Mouse (Mus musculus) liver, embryonic 11.5 days (tissue): ENCODE measurements around the gene Stac3. TPM values are rescaled to one million over a fixed set of nuclear protein-coding genes. Genes with fewer than 3 reads are reported as not detected.
A peak's percentile ranks its signal among the peaks of the same experiment; 100 is the strongest.

Source experiments
- ATAC-seq: fragments of 200-750 bp; cut with Nextera tagmentation; replicated peaks from 2 replicates; pipeline ENCODE4 v1.8.0; 2017; ENCODE audit warnings: moderate number of reproducible peaks, mild to moderate bottlenecking, moderate TSS enrichment, moderate library complexity; ENCODE audit not compliant: low FRiP score
- DNase-seq: peaks from one replicate; pipeline ENCODE4 v3.0.0-alpha.2; 2017; ENCODE audit warnings: low spot score
- H3K27ac ChIP-seq: fragments of 300-500 bp; sonication (generic); 2 replicates; pipeline ENCODE4 v1.5.1; 2014; ENCODE audit warnings: mild to moderate bottlenecking, low read depth, low read length, control low read depth
- H3K27me3 ChIP-seq: fragments of 300-500 bp; sonication (generic); replicated peaks from 2 replicates; pipeline ENCODE4 v1.6.1; 2014; ENCODE audit warnings: low read length, mixed read lengths; ENCODE audit not compliant: control insufficient read depth, insufficient read depth
- H3K36me3 ChIP-seq: fragments of 300-500 bp; sonication (generic); 2 replicates; pipeline ENCODE4 v1.6.1; 2014; ENCODE audit warnings: mild to moderate bottlenecking, low read length, moderate library complexity, mixed read lengths; ENCODE audit not compliant: control insufficient read depth, insufficient read depth
- H3K4me1 ChIP-seq: fragments of 300-500 bp; sonication (generic); replicated peaks from 2 replicates; pipeline ENCODE4 v1.6.1; 2014; ENCODE audit warnings: low read length, mixed read lengths; ENCODE audit not compliant: control insufficient read depth, insufficient read depth
- H3K4me2 ChIP-seq: fragments of 300-500 bp; sonication (generic); 2 replicates; pipeline ENCODE4 v1.6.1; 2014; ENCODE audit warnings: mild to moderate bottlenecking, control low read depth, moderate library complexity
- H3K4me3 ChIP-seq: fragments of 300-500 bp; sonication (generic); 2 replicates; pipeline ENCODE4 v1.5.1; 2014; ENCODE audit warnings: low read depth, low read length, control low read depth
- H3K9ac ChIP-seq: fragments of 300-500 bp; sonication (generic); 2 replicates; pipeline ENCODE4 v1.6.1; 2014; ENCODE audit warnings: low read depth, low read length, control low read depth
- H3K9me3 ChIP-seq: fragments of 300-500 bp; sonication (generic); 2 replicates; pipeline ENCODE4 v1.6.1; 2016; ENCODE audit warnings: low read length, inconsistent platforms, mixed read lengths; ENCODE audit not compliant: control insufficient read depth
- WGBS: fragments of 180-500 bp; shearing (Covaris S2); extraction: QIAGEN DNeasy Blood & Tissue Kit; methylation state at CpG from one replicate; pipeline ENCODE4 v1.1.7; 2014; 5-methylcytosine and 5-hydroxymethylcytosine counted together
- polyA plus RNA-seq: library from polyadenylated mRNA; unstranded; fragments of >200 nt; fragmentation: Nextera tagmentation; extraction: Ambion mirVana; gene quantifications from 2 replicates; pipeline ENCODE4 v1.2.1, GENCODE M21; 2014

Stac3 gene
- polyA plus RNA-seq, 1 experiment from 2014 or later, result 0.32 TPM

DNA sequence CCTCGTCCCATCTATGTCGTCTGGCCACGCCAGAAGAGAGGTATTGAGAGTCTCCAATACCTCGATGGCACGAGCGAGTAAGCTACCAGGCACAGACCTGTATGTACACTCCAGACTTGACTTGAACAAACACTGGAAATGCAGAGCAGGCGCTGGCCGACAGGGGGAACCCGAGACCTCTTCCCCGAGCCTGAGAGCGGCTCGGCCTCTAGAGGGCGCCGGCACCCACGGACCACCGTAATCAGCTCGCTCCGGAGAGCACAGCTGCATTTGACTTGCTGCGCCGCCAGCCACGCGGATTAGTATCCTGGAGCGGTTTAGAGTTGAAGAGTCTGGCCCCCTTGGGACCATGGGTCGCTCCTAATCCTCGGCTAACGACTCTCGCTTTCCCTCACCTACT, 11.3 kb downstream of the Stac3 start:
- peak; percentile 58 for ATAC-seq

DNA sequence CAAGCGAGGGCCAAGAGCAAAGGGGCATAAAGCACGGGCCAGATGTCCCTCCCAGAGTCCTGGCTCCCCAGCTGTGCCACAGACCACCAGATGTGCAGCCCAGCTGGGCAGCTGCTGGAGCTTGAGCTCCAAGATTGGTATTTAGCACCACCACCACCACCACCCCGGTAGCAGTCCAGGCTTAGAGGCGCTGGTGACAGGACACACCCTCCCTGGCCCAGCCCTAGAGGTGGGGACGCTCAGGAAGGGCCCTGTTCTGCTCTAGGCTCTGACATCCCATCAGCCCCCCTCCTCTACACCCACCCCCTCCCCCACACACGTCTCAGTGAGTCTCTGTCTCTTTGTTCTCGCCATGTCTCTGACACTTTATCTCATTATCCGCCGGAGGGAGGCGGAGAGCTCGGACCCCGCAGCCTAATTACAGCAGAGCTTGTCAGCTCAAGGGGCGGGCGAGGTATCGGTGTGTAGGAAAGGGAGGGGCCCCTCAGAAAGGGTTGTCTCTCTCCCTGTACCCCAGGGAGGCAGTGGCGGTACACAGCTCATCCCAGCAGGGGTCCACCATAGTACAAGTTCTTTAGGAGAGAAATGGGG, 12.1 kb downstream of the Stac3 start:
- DNase-seq (peak; percentile 75), ATAC-seq (peak; percentile 67)
- Histone ChIP-seq H3K4me3 (peak overlapping the region; percentile 45), H3K27me3 (peaks cover 62% of the 10 kb centered on the region), H3K9me3 (no peaks in the 10 kb centered on the region), H3K27ac (no peak overlapping the region), H3K4me1 (peaks cover 73% of the 10 kb centered on the region), H3K4me2 (peak overlapping the region; percentile 82), H3K9ac (peak overlapping the region; percentile 57; the same call in 1 of the 2 replicates), H3K36me3 (peaks cover 16% of the 10 kb centered on the region)
- WGBS, result under 1% methylated on average over 16 of the region's 16 CpGs

More for the DNA sequence above, 11.3 kb downstream of the Stac3 start:
- H3K9me3 ChIP-seq, result no peaks in the 10 kb centered on the region
- peak overlapping the region; percentile 57 for H3K9ac ChIP-seq
- H3K27me3 ChIP-seq, result peaks cover 66% of the 10 kb centered on the region
- H3K27ac ChIP-seq, result no peak overlapping the region
- peaks cover 8% of the 10 kb centered on the region for H3K36me3 ChIP-seq
- H3K4me2 ChIP-seq, result peak overlapping the region; percentile 82
- WGBS, result under 1% methylated on average over 27 of the region's 27 CpGs
- peak; percentile 95 for DNase-seq
- H3K4me3 ChIP-seq, result peak overlapping the region; percentile 45
- H3K4me1 ChIP-seq, result peaks cover 72% of the 10 kb centered on the region

GRCm38 (mm10) chr10:127514111-127514698, 12.7 kb downstream of the Stac3 start:
- Histone ChIP-seq H3K27ac (no peak overlapping the region; the same call in 1 of the 2 replicates), H3K9ac (peak overlapping the region; percentile 45; the same call in 1 of the 2 replicates)

DNA sequence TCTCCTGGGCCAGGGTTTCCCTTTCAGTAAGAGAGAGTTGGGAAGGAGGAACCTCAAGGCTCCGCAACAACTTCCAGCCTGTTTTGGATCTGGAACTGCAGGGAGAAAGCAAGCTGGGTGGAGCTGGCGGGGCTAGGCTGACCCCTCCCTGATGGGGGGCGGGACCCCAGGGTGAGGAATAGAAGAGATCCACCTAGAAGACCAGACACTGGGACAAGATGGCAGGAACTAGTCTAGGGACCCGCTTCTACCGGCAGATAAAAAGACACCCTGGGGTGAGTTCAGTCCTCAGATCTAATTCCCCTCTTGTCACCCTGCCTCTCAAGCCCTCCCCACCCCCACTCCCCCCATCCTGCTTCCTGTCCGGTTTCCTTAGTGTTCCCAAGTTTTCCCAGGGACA, 13.3 kb downstream of the Stac3 start, which contains the start of gene Ndufa4l2:
Ndufa4l2 (plus strand) TSS at position 204 of the 400 bp plus-strand sequence.
- H3K9me3 ChIP-seq, result no peaks in the 10 kb centered on the region
- H3K27me3 ChIP-seq, result peaks cover 51% of the 10 kb centered on the region
- DNase-seq (peak; percentile 48), ATAC-seq (no peak)
- H3K36me3 ChIP-seq, result peaks cover 26% of the 10 kb centered on the region
- peak within 1 kb of the TSS; percentile 82 for H3K4me2 ChIP-seq
- H3K4me1 ChIP-seq, result peaks cover 67% of the 10 kb centered on the region
- H3K27ac ChIP-seq, result no peak within 1 kb of the TSS; the same call in 1 of the 2 replicates
- peak within 1 kb of the TSS; percentile 45 for H3K4me3 ChIP-seq
- peak within 1 kb of the TSS; percentile 48; the same call in 1 of the 2 replicates for H3K9ac ChIP-seq
- WGBS, result 8% methylated on average over 6 of the region's 6 CpGs

More at GRCm38 (mm10) chr10:127514111-127514698, 12.7 kb downstream of the Stac3 start:
- Histone ChIP-seq H3K4me1 (peaks cover 70% of the 10 kb centered on the region), H3K4me3 (peak overlapping the region; percentile 45), H3K9me3 (no peaks in the 10 kb centered on the region), H3K4me2 (peak overlapping the region; percentile 82), H3K27me3 (peaks cover 56% of the 10 kb centered on the region), H3K36me3 (peaks cover 22% of the 10 kb centered on the region)
- ATAC-seq (no peak), DNase-seq (peak; percentile 33)
- 7% methylated on average over 13 of the region's 13 CpGs for WGBS

DNA sequence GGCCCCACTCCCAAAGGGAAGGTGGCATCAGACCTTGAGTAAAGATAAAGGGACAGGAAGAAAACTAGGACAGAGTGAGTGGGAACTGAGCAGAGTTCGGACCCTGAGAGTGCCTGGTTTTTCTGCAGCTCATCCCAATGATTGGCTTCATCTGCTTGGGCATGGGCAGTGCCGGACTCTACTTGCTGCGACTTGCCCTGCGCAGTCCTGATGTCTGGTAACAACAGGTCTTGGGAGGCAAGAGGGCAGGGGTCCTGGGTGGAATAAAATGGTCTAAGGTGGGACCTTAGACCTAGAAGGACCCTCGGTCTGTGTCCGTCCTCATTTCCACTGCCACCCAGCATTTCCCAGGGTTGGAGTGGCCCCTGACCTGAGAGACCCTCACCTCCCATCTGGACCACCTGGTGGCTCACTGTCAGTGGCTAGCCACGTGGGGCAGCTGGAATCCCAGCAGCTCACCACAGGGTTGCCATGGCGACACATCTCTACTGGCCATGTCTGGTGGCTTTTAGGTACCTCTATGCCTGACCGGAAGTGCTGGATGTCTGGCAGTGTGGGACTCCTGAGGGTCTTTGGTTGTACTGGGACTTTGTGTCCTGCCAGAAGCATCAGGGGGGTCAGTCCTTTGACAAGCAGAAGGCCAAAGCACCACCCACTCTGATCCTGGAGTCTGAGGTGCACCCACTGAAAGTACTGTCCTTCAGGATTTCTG, 13.9 kb downstream of the Stac3 start:
- WGBS, result 33% methylated on average over 9 of the region's 9 CpGs
- no peaks in the 10 kb centered on the region for H3K9me3 ChIP-seq
- H3K9ac ChIP-seq, result peak overlapping the region; percentile 48; the same call in 1 of the 2 replicates
- peaks cover 33% of the 10 kb centered on the region for H3K36me3 ChIP-seq
- no peak overlapping the region for H3K27ac ChIP-seq
- no peak for ATAC-seq
- H3K4me3 ChIP-seq, result peak overlapping the region; percentile 30
- peak; percentile 34 for DNase-seq
- peaks cover 70% of the 10 kb centered on the region for H3K4me1 ChIP-seq
- H3K4me2 ChIP-seq, result peak overlapping the region; percentile 82
- peaks cover 44% of the 10 kb centered on the region for H3K27me3 ChIP-seq

- ATAC-seq (no peak), DNase-seq (peak; percentile 44)
- peaks cover 76% of the 10 kb centered on the region for H3K4me1 ChIP-seq
- no peak overlapping the region; the same call in 1 of the 2 replicates for H3K4me3 ChIP-seq
- peak overlapping the region; percentile 48 for H3K9ac ChIP-seq
- H3K4me2 ChIP-seq, result peak overlapping the region; percentile 82
- peaks cover 36% of the 10 kb centered on the region for H3K36me3 ChIP-seq
- no peaks in the 10 kb centered on the region for H3K9me3 ChIP-seq
- peak overlapping the region; percentile 49; the same call in 1 of the 2 replicates for H3K27ac ChIP-seq
- 24% methylated on average over 8 of the region's 8 CpGs for WGBS
- peaks cover 38% of the 10 kb centered on the region for H3K27me3 ChIP-seq
These were observed 14.5 kb downstream of the Stac3 start for GRCm38 (mm10) chr10:127515983-127516459.

- 20% methylated on average over 30 of the region's 30 CpGs for WGBS
These were observed 15.2 kb downstream of the Stac3 start for GRCm38 (mm10) chr10:127516576-127517260.

DNA sequence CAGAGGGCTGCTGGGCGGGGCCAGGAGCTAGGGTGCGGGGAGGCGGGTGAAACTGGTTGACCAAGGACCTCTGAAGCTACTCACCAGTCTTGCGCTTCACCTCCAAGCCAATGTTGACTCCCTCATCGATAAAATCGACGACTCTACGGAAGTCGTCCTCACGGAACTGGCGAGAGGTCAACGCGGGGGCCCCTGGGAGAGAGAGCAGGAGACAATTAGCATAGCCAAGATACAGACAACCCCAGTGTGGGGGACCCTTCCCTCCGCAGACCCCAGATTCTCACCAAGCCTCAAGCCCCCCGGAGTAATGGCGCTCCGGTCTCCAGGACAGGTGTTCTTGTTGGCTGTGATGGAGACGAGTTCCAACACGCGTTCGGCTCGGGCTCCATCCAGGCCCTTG, 16.5 kb downstream of the Stac3 start:
- DNase-seq (no peak), ATAC-seq (no peak)
- Histone ChIP-seq H3K27ac (no peak overlapping the region), H3K27me3 (peaks cover 23% of the 10 kb centered on the region), H3K4me2 (no peak overlapping the region), H3K36me3 (peaks cover 36% of the 10 kb centered on the region), H3K9ac (no peak overlapping the region), H3K4me1 (peaks cover 66% of the 10 kb centered on the region), H3K4me3 (no peak overlapping the region), H3K9me3 (no peaks in the 10 kb centered on the region)
- WGBS, result 92% methylated on average over 22 of the region's 22 CpGs

More at GRCm38 (mm10) chr10:127516576-127517260, 15.2 kb downstream of the Stac3 start:
- H3K4me2 ChIP-seq, result peak overlapping the region; percentile 82
- H3K9ac ChIP-seq, result peak overlapping the region; percentile 48
- ATAC-seq (peak; percentile 35), DNase-seq (peak; percentile 79)
- H3K27ac ChIP-seq, result peak overlapping the region; percentile 60; the same call in 1 of the 2 replicates
- peaks cover 31% of the 10 kb centered on the region for H3K27me3 ChIP-seq
- H3K4me3 ChIP-seq, result peak overlapping the region; percentile 0; the same call in 1 of the 2 replicates
- H3K4me1 ChIP-seq, result peaks cover 76% of the 10 kb centered on the region
- H3K9me3 ChIP-seq, result no peaks in the 10 kb centered on the region
- peaks cover 36% of the 10 kb centered on the region for H3K36me3 ChIP-seq
